Mouse (Mus musculus): ENCODE measurements around the gene Scfd2. TPM values are rescaled to one million over a fixed set of nuclear protein-coding genes. Genes with fewer than 3 reads are reported as not detected.

The Scfd2 gene
- total RNA-seq, 2 experiments from 2014 or later, result 3.8 to 7.1 TPM

DNA sequence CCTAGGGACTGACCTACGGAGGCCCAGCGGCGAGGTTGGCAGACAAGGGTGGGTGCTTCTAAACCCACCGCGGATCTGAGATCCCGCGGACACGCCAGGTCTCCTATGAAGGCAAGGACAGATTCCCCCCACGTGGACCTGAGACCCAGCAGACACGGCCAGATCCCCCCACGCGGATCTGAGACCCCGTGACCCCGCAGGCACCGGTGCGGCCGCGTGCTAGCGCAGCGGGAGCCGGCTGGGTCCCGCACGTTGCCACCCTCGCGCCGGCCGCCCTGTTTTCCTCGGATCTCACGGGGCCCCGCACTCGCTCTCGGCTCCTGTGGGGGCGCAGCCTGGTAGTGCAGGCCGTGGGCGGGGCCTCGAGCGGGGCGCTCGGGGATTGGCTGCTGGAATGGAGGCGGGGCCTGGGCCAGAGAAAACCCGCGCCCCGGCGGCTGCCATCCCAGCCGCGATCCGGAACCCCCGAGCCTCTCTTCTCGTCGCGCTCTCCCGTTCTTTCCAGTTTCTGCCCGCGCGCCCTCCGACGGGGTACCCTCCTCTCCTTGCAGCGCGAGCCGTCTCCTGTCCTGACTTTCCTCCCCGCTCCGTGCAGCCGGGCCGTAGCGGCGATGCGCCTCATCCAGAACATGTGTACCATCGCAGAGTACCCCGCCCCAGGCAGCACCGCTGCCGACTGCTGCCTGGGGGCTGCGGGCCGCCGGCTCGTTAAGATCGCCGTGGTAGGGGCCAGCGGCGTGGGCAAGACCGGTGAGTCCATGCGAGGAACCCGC lies 336.5 kb downstream of the Scfd2 start, which contains the start of gene Rasl11b:
Gene Rasl11b, plus strand, starts transcription at position 446 of the 773 bp plus-strand sequence.
- ATAC-seq (replicated peaks; ENCODE audit: low FRiP score, poor library complexity, severe bottlenecking), result peak; percentile 75

DNA sequence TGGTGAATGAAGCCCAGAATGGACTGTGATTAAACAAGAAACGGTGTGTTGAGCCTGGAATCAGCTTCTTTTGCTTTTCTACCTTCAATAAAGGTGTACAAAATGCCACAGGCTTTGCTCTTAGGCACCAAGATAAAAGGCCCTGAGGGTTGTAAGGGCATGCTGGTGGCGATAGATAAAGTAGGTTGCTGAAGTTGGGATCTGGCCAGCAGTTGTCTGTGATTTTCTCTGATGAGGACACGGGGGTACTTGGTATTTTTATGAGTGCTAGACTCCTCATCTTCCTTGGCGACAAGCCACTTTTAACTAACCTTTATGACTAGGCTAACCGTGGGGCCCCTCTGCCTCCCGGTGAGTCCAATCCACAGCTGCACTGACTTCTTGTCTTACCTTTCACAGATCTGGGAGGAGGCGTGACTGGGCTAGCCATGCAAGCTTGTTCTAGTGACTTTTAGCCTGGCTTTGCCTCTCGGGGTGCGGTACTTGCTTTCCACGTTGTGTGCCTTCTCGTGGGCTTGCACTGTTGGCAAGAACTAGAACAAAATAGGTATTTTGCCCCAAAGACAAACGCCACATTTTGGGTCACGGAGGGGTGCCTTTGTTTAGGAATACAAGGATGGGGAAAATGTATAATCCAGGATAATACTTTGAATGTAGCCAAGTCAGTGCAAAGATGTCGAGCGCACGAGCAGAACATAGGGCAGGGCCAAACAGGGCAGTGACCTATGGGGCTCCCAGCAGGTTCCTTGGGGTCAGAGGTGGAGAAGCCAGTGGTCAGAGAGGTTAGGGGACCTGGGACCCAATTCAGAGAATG lies 337.3 kb downstream of the Scfd2 start:
- ATAC-seq (replicated peaks; ENCODE audit: low FRiP score, poor library complexity, severe bottlenecking), result no peak

DNA sequence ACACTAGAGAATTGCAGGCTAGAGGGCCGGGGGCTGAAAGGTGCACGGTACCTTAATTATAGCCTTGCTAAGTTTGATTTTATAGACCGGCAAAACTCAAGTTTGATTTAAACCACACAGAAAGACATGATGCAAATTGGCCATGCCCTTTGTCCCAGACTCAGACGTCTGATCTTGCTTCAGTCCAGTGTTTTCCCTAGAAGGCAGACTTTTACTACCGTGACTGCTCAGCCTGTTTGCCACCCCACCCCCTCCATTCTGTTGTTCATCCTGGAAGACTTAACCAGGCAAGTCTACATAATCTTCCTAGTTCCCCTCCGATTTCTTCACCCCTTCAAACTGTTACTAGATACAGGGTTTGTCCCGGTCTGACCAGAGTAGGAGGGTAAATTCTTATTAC lies 337.9 kb downstream of the Scfd2 start:
- ATAC-seq (replicated peaks; ENCODE audit: low FRiP score, poor library complexity, severe bottlenecking), result no peak

DNA sequence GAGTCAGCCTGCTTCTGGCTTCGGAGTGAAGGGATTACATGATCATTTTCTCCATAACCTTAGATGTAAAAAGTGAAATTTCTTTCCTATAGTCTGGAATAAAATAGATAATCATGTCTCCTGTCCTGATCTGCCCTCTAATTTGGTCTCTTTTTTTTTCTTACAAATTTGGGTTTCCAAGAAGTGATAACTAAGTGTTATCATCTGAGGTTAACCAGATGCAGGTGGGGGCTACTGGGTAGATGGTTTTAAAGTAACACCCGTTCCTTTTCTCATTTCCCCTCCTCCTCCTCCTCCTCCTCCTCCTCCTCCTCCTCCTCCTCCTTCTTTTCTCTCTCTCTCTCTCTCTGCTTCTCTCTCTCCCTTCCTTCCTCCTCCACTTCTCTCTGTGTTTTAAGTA lies 338.6 kb downstream of the Scfd2 start:
- ATAC-seq (replicated peaks; ENCODE audit: low FRiP score, poor library complexity, severe bottlenecking), result no peak

DNA sequence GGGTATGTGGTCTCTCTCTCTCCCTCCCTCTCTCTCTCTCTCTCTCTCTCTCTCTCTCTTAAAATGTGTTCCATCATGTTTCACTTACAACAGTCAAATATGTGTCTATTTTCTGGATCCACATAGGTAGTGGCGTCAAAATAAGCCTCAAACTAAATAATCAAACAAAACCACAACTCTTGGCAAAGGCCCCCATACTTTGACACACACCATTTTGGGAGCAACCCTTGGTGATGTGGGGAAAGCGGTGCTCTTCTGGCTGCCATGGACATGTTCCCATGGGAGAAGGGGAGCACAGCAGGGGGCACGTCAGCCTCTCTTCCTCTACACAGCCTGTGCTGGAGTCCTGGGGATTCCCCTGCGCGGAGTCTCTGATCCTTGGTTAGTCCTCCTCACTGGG lies 340.6 kb downstream of the Scfd2 start:
- no peak for ATAC-seq (replicated peaks; ENCODE audit: low FRiP score, poor library complexity, severe bottlenecking)

DNA sequence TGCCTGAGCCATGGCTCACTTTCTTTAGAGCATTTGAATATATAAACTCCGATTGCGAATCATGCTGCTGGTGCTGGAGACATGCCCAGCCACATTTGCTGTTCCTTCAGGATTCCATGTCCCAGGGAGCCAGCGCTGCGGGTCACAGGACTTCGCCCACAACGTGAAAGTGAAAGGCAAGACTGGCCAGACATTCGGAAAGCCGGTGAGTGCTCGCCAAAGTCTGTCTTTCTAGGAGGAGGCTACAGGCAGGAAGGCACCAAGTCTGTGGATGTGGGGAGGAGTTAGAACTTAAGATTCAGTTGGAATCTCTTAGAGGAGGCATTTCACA lies 341.4 kb downstream of the Scfd2 start:
- no peak for ATAC-seq (replicated peaks; ENCODE audit: low FRiP score, poor library complexity, severe bottlenecking)

DNA sequence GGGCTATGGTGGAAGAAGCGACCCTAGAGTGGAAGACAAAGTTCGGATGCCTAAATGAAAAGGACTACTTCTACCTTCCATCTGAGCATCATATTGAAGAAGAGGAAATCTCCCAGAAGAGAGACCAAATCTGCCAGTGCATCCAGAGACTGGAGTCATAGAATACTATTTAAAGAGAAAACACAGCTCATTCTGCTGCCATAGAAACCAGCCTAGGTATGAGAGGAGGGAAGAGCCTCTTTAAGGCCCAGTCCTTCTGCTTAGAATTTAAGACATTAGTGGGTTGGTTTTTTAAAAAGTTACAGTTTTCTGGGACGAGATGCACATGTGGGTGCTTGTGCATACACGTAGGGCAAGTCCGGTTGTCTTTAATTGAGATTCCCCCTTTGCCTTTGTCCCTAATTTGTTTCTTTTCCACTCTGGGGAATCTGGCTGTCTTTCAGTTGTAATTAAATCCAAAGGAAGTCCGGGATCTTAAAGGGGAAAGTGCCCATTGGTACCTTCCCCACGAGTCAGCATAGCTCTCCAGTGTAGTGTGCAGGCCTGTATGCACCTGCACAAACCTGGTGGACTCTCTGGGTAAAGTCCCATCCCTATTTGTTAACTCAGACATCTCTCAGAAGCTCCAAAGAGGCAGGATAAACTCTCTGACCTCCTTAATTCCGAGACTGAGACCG lies 341.9 kb downstream of the Scfd2 start:
- ATAC-seq (replicated peaks; ENCODE audit: low FRiP score, poor library complexity, severe bottlenecking), result no peak

DNA sequence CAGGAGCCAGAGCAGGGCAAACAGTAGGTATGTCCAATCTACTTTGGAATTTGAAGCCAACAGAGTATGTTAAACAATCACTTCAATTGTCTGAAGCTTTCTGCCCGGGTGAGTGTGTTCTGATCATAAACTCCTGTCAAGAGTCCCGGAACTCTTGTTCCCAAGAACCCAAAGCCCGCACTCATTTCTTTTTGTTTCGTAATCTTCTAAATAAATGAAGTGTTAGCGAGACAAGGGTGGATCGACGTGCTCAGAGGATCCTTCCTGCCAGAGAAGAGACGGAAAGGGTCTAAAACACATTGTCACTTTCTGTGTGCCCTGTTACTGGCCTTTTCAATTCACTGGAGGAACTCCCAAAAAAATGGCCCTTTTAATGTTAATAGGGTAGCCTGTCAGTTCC lies 342.7 kb downstream of the Scfd2 start:
- ATAC-seq (replicated peaks; ENCODE audit: low FRiP score, poor library complexity, severe bottlenecking), result no peak

DNA sequence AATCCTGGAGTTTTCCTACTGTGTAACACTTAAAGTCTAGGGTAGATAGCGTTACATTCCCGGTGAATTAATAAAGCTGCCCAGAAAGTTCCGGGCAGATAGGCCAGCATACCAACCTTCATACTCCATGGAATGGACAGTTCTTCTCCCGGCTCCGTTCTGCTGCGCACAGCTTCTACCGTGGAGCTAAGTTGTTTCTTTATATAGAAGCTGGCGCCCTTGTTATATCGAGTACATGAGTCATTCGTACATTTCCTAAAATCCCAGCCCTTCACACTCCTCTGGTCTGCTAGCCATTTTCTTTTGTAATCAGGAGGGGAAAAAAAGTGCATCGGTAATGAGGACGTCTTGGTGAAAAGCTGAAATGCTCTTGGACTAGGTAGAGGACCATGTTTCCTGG lies 343.5 kb downstream of the Scfd2 start:
- ATAC-seq (replicated peaks; ENCODE audit: low FRiP score, poor library complexity, severe bottlenecking), result no peak

DNA sequence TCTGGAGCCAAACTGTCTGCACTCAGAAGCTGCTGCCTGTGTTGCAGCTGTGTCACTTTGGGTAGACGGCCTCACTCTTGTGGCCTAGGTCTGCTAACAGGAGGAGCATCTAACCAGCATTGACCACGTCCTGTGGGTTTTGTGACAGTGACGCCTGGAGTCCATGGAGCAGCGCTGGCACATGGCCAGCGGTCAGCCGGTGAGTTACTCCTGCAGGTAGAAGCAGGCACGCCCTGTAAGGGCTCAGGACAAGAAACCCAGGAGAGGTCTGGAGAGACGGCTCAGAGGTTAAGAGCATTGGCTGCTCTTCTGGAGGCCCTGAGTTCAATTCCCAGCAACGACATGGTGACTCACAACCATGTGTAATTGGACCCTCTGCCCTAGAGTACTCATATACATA lies 347.0 kb downstream of the Scfd2 start:
- no peak for ATAC-seq (replicated peaks; ENCODE audit: low FRiP score, poor library complexity, severe bottlenecking)

DNA sequence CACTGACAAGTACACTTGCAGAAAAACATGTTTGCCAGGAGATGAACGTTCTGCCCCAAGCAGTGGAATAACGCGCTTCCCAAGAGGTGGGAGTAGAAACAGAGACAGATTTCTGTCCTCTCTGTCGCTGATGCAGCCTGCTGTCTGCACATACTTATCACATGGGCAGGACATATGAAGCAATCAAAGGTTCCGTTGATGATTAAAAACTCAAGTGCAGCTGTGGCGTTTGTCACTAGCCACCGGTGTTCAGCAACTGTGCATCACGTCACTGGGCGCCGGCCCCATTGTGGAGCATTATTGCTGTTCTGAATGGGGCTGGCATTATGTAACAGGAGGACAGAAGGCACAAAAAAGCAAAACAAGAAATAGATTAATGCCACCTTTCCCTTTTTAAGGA lies 348.4 kb downstream of the Scfd2 start:
- ATAC-seq (replicated peaks; ENCODE audit: low FRiP score, poor library complexity, severe bottlenecking), result no peak

DNA sequence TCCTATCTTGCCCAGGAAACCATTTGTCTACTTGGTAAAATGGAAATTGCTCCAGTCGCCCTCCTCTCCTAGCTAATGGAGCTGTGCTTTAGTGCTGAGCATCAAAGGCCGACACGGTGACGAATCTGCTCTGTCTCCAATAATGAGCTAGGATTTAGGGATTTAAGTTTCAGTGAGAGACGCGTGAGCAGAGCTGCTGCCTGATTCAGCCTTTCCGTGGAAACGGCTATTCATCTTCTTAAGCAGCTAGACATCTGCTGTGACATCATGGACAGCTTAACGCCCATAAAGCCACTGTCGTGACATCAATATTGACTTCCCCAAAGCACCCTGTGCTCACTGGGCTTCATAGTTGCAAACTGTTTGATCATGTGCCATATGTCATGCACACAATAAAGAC lies 351.3 kb downstream of the Scfd2 start:
- ATAC-seq (replicated peaks; ENCODE audit: low FRiP score, poor library complexity, severe bottlenecking), result no peak

DNA sequence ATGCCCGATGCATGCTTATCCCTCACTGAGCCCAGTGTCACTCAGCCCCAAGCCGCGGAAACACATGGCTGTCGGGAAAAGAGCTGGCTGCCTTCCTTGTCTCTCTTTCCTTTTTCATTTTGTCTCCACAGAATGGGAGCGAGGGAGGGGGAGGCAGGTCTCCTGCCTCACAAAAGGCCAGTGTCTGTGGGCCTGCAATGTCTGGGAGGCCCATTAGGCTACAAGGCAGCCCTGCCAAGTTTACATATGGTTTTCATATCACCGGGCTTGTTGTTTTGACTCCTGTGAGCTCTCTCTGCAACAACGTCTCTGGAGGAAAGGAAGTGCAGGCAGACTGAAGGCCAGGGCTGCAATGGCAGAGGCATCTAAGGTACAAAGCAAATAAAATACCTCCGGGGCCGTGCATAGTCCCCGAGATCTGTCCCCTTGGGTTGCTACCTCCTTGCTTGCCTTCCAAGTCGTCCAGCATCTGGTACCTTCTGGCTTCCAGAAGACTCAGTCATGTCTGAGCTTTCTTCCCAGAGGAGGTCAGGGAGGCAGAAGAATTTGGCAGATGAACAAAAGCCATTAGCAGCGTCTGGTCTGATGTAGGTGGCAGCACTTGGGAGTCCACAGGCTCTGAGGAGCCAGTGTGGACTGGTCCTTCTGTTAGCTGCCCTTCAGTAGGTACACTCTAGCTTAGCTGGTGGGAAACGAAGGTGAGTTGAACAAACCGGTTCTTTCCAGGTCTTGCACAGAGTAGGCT lies 355.9 kb downstream of the Scfd2 start:
- no peak for ATAC-seq (replicated peaks; ENCODE audit: low FRiP score, poor library complexity, severe bottlenecking)

DNA sequence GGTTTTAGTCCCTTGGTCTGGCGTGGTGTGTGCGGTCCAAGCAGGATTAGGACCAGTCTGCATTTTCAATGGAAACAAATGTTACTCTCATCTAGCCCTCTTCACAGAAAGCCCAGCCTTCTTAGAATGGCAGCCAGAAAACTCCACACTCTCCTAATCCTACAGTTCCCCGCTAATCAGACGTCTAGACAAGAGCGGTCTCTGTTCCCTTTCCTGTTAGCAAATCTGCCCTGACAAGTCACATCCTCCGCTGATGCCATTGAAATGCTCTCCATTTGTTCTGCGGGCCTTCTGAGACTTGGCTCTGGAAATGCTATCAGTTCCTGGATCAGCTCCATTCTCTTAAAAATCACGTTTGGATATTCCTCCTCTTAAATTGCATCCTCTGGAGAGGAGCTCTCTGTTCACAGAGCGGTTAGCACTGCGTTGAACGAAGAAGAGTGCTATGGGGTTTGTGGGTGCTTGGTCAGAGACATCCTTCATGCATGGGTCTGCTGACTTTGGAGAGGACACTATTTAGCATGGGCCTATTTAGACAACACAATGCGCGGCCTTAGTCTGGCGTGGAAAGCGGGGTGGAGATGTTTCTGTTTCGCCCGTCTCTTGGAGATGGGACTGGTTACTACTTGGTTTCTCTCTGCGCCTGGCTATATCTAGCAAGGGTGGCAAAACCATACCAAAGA lies 358.3 kb downstream of the Scfd2 start:
- ATAC-seq (replicated peaks; ENCODE audit: low FRiP score, poor library complexity, severe bottlenecking), result no peak

DNA sequence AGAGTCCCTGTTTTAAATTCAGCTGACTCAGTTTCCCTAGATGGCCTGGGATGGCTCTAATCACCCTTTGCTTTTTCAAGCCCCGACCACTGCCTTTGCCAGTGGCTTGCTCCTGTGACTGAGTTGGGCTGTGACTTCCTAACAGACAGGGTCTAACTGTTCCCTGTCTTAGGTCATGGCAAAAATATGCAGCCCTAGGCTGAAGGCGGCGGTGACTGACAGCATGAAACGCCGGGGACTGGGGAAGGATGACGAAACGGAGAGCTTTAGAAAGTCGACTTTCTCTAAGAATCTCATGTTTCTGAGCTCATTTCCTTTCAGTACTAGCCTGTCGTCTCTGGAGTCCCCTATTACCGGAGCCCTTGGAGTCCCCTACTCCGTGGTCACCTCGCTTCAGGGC lies 359.4 kb downstream of the Scfd2 start:
- ATAC-seq (replicated peaks; ENCODE audit: low FRiP score, poor library complexity, severe bottlenecking), result no peak

DNA sequence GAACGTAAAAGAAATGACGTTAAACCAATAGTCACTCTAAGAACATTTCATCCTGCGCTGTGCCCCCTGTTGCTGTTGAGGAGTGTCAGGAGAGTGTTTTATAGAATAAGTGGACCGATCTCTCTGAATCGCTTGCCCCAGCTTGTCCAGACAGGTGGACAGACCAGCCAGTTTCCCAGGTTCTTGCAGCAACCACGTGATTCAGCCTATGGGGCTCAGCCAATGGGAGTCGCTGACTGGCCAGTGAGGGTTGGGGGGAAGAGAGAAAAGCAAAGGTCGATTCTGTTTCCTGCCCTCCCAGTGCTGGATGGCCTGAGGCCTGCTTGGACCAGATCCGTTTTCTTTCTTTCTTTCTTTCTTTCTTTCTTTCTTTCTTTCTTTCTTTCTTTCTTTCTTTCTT lies 359.8 kb downstream of the Scfd2 start:
- ATAC-seq (replicated peaks; ENCODE audit: low FRiP score, poor library complexity, severe bottlenecking), result no peak

DNA sequence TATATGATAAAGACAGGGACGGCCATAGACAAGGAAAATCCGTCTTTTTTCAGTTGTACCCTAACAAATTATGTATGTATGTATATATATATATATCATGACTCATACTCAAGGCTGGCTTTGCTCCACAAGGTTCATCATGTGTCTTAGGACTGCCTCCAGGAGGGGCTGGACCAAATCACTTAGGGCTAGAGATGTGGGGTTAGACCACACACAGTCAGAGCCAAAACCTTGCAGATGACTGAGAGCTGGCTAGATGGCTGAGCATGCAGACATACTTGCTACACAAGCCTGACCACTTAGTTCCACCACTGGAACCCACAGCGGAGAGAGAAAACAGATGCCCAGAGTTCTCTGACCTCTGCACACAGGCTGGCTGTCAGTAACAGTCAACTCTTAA lies 363.5 kb downstream of the Scfd2 start:
- ATAC-seq (replicated peaks; ENCODE audit: low FRiP score, poor library complexity, severe bottlenecking), result no peak

DNA sequence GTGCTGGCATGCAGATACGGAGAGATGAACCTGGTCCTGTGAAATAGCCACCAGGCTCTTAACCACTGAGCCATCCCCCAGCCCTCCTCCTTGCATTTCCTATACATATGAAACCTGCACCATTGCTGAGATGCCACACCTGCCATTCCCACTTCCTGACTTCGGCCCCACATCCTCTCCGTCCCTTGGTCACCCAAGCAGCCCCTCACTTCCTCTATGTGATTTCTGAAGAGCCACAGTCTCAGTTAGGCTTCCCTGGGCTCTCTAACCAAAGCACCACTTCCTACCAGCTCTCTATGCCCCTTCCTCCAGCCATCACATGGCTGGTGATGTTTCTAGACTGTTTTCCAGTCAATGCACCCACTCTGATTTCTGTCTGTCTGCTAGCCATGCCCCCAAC lies 364.9 kb downstream of the Scfd2 start:
- no peak for ATAC-seq (replicated peaks; ENCODE audit: low FRiP score, poor library complexity, severe bottlenecking)

DNA sequence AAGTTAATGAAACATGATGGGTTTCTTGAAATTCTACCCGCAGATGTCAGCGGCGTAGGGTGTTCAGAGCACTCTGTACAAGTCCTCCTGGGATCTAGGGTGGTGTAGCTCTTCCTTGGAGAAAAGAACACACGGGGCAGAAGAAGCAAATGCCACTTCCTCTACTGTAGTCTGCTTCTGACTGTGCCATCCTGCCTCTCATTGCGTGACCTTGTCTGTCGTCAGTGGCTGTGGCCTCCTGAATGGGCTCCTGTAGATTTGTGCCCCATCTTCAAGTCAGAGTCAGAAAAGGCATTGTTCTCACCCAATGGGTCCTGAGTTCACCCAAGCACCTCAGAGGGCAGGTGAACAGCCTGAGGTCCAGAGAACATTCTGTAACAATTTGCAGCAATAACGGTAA lies 367.0 kb downstream of the Scfd2 start:
- no peak for ATAC-seq (replicated peaks; ENCODE audit: low FRiP score, poor library complexity, severe bottlenecking)

DNA sequence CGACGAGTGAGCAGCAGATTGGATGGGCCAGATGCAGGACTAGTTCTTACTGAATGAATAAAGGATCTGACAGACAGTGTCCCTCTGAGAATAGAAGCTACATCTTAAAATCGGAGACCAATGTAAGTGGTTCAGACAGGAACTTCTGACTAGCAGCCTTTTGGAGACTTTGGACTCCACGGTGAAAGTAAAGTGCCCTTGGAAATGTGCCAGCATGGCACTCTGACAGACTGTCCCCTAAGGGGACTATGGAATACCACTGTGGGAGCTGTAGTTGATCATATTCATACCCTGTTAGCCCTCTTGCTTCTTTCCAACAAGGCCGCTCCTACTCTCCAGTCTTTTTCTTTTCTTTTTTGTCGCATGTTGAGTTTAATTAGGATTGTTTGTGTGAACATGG lies 368.4 kb downstream of the Scfd2 start:
- ATAC-seq (replicated peaks; ENCODE audit: low FRiP score, poor library complexity, severe bottlenecking), result no peak

All from erythroid progenitor cell, adult 5-6 weeks (primary cell).